Mouse (Mus musculus) ovary, postnatal 14 days (tissue): ENCODE data around the gene Bach1.

Experiments used
- DNase-seq: peaks from one replicate; pipeline ENCODE4 v3.0.0; 2022; ENCODE audit warnings: low spot score

Gene Bach1

DNA sequence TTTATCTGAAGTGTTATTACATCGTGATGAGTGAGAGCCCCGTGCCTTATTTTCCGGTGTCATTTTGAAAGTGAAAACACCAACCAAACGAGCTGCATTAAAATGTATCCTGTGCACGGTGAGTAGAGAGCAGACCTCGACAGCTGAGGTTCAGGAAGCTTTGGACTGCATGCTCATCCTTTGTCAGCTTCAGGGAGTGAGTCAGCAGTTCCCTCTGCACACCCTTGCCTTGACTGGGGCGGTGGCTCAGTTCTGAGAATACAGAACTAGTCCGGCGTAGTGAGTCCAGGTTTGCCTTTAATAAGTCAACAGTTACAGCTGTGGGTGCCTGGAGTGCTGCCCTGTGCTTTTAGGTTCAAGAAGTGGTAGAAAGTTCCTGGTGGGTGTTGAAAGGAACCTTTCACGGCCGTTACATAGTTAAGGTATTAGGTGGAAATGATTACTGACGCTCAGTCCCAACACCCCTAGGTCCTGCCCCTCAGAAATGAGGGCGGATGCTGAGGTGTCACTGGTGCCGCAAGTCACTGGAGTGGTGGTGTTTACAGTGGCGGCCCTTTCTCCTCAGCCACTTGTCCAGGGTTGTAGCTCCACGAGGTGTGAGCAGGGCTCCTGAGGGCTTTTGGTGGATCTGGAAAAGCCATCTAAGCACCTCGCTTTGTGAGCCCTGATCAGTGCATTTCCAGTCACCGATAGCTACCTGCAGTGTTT is 14.4 kb downstream of the Bach1 start:
- no peak for DNase-seq

DNA sequence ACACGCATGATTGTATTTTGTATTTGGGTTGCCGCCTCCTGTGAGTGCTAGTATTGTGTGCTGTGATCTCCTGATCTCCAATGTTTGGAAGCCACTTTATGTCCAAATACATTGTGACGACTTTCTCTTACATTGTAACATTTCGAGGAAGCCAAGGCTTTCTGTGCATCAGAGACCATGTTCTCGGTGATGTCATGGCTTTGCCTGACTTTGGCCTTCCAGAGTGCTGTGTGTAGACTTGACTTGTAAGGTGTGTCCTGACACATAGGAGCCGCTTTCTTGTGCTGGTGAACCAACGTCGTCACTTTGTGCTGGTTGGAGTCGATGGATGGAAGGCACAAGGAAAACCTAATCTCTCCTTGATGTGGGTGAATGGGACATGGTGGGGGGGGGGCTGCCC is 15.8 kb downstream of the Bach1 start:
- no peak for DNase-seq

DNA sequence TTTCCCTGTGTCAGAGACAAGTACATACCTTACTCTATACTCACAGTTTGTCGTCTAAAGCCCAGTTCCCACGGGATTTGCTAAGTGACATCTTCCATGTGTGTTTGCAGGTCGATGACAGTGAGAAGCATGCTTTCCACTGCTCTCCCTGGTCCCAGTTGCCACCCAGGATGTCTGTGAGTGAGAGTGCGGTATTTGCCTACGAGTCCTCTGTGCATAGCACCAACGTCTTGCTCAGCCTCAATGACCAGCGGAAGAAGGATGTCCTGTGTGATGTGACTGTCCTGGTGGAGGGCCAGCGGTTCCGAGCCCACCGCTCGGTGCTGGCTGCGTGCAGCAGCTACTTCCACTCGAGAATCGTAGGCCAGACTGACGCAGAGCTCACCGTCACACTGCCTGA is 16.5 kb downstream of the Bach1 start:
- no peak for DNase-seq

DNA sequence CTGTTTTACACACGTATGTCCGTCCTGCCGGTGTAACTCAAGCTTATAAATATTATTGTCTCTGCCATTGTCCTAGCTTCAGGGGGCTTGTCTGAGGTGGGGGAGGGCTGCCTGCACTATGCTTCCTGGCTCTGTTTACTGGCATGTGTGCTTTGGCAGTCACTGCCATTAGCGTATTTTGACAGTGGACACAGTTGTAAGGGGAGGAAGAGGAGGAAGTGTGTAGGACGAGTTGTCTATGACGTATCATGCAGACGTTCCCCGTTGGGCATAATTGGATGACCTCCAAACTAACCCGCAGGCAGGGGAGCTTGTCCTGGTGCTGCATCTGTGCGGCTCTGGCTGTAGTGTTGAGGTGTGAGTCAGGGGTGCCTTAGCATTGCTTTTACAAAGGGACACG is 17.5 kb downstream of the Bach1 start:
- no peak for DNase-seq

DNA sequence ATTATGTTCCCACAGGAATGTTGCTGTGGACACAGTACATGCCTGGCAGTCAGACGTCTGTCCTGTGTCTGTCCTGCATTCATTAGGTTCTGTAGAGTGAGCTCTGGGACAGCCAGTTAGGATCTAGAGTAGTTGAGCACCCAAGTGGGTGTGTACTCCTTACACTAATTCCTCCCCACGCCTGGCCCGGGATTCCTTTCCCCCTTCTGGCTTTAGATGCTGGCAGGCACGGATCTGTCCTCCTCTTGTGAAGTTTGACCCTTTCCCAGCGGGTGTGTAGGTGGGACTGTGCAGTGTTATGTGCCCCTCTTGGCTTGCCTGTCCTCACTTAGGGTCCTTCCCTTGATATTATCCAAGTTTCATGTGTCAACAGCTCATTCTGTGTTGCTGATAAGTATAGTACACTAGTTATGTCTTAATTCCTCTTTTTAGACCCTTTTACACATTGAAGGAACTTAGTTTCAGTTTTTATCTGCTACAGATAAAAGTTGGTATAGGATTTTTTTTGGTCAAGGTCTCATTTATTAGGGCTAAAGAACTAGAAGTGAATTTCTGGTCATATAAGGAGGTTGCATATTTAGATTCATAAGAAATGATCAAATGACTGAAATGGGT is 18.4 kb downstream of the Bach1 start:
- no peak for DNase-seq

DNA sequence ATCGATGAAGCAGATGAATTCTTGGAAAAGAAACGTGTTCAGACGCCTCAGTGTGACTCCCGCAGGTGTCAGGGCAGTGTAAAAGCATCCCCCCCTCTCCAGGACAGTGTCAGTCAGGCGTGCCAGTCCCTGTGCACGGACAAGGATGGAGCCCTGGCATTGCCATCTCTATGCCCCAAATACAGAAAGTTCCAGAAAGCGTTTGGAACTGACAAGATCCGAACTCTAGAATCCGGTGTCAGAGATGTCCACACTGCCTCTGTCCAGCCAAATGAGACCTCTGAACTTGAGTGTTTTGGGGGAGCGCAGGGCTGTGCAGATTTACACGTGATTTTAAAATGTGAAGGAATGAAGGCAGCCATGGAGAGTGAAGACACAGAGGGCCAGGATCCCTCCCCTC is 20.3 kb downstream of the Bach1 start:
- DNase-seq = no peak

DNA sequence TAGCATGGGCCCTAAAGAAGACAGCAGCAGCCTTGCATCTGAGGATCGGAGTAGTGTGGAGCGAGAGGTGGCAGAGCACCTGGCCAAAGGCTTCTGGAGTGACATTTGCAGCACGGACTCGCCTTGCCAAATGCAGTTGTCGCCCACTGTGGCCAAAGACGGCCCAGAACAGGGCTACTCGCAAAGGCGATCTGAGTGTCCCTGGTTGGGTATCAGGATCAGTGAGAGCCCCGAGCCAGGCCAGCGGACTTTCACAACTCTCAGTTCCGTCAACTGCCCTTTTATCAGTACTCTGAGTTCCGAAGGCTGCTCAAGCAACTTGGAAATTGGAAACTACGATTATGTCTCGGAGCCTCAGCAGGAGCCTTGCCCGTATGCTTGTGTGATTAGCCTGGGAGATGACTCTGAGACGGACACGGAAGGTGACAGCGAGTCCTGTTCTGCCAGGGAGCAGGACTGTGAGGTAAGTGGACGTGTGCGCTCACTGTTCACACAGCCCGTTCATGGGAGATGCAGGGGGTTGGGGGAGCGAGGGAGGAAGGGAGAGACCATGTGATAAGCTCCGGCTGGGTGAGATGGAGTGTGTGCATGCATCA is 21.0 kb downstream of the Bach1 start:
- DNase-seq = no peak

DNA sequence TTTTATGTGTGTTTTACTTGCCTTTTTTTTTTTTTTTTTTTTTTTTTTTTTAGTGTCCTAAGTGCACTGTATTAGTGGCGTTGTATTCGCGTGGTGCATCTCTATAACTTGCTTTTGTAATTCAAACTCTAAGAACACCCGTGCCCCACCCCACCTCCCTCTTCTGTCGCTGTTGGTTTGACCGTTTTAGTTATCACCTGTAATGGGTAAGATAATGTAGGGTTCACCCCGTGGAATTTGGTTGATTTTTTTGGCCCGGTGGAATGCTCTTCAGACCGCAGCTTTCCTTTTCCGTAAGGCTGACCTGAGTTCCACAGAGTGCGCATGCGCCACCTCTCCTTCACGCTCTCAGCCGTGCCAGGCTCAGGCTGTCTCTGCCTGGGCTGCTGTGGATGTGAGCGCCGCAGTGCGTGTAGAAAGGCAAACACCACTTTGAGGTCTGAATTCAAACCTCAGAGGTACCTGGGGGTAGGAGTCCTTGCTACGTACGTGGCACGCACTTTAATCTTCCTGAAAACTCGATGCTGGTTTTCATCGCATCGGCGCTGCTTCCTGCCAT is 22.2 kb downstream of the Bach1 start:
- DNase-seq = no peak

DNA sequence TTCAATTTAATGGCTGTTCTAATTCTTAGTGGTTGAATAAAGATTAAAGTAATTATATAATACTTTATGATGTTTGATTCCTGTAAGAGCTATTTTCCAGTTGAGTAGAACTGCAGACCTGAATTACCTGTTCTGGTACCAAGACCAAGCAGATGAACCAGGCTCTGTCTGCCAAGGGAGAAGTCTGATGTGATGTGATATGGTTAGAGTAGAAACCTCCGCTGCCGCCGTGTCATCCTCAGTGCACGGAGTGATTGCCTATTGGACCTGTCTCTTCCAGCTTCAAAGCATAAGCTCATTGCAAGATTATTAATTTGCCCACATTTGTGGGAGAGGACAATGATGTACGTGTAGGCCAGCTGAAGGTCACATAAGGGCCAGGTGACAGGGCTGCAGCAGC is 24.1 kb downstream of the Bach1 start:
- DNase-seq = no peak

DNA sequence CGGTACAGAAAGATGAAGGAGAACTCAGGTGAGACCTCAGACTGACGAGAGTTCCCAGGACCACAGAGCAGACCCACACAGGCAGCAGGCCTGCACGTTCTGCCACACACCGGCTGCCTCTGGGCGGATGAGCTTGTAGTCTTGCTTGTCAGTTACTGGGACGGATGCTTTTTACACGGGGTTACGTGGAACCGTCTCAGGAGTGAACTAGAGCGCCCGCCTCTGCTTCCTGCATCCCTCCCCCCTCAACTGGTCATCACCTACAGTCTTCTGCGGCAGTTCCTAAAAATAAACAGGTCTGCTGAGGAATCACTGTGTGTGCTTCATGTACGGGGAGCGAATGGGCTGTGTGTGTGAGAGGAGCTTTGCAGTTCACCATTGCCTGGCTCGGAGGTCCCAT is 24.7 kb downstream of the Bach1 start:
- no peak for DNase-seq

DNA sequence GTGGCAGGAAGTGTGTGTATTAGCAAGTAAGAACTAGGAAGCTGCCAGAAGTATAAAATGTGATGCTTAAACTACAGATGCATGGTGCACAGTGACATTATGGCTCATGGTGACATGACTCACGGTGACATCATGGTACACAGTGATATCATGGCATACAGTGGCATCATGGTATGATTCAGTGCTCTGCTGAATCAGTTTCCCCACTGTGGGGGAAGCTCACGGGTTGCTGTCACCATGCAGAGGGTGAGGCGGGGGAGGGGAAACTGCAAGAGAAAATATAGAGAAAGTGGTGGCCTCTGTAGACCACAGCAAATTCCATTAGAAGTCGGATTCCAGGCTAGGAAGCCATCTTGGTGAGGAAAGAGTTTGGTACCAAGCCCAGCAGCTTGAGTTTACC is 26.1 kb downstream of the Bach1 start:
- DNase-seq = no peak

DNA sequence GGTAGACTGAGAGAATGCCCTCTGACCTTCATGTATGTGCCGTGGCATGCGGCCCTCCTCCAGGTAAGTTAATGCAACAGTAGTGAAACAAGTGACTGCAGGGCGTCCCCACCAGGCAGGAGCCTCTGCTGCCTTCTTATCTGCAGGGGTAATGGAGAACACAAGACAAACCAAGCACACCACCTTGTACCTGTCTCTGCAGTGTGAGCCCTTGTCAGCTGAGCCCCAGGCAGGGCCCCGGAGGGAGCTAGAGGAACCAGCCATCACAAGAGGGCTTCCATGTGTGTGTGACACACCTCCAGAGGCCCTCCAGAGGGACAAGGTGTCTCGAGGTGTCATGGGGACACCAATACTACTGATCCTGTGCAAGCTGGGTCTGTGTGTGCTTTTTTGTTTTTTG is 26.5 kb downstream of the Bach1 start:
- no peak for DNase-seq

DNA sequence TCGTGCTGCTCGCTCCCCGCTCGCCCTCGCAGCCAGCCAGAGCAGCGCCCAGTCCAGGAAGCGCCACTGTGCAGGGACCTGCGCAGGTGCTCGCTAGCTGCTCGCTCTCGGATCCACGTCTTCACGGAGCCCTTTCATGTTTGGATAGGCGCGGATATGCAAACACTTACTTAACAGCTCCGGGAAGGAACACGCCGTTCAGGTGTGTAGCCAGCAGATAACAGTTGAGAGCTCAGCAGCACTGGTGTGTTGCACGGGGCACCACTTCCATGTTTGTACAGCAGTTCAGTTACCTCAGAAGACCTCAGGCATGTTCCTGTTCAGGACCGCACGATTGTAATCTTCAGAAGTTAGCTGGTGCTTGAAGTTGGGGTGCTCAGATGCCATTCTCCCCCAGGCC is 27.2 kb downstream of the Bach1 start:
- no peak for DNase-seq

DNA sequence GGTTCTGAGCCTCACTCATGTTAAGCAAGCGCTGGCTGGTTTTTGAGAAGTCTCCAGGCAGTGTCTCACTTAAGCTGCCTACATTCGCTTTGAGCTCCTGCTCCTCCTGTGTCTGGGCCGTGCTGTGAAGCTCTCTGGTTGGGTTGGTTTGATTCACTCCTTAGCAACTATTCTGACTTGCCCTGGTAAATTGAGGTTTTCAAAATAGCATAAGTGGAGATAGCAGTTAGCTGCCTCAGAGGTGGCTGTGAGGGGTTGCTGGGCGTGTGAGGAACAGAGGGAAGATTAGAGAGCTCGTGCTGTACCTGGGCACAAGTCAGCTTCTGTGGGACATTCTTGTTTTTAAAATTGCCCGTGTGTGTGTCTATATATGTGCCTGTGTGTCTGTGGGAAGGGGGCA is 27.6 kb downstream of the Bach1 start:
- no peak for DNase-seq

DNA sequence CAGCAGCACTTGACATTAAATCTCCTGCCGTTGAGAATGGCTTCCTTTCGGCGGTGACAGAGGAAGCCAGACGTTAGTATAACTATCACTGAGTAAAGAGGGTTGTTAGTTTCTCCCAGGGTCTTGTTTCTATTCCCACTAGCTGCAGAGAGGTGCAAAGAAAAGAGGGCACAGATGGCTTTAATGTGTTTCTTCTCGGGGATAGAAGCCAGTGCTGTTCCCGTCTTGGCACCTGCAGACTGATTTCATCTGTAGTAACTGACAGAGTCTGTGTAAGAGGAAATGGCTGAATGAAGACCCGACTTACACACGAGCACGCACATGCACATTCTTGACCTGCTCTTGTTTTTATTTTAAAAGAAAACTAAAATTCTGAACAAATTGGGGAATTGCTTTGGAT is 28.5 kb downstream of the Bach1 start:
- no peak for DNase-seq

DNA sequence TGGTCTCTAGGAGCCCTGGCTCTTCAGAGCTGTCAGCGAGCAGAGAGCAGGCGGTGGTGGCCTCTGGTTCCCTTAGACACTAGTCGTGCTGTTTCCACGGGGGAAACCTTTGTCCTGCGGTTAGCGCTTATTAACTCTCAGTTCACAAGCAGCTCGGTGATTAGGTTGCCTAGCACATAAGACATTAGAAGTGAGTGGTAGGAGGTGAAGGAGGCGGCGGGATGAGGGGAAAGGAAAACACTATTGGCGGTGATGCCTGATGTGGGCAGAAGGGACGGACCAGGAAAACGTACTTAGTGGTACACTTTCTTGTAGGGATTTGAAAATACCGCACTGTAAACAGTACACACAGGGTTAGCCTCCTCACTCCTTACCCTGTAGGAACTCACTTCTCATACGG is 29.2 kb downstream of the Bach1 start:
- no peak for DNase-seq

DNA sequence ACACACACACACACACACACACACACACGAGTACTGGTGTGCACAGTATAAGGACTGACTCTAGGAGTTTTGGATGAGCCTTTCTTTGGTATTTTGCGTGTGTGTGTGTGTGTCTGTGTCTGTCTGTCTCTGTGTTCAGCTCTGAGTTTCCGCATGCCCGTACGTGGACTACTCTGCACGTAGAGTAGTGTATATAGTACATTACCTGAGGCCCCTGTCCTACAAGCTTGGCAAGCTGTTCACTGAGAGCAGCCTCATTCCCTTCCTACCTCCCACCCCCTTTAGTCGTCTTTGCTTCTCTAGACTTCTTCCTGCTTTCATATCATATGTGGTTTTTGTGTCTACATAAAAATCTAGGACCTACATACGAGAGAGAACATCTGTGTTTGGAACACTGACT is 30.0 kb downstream of the Bach1 start:
- no peak for DNase-seq

DNA sequence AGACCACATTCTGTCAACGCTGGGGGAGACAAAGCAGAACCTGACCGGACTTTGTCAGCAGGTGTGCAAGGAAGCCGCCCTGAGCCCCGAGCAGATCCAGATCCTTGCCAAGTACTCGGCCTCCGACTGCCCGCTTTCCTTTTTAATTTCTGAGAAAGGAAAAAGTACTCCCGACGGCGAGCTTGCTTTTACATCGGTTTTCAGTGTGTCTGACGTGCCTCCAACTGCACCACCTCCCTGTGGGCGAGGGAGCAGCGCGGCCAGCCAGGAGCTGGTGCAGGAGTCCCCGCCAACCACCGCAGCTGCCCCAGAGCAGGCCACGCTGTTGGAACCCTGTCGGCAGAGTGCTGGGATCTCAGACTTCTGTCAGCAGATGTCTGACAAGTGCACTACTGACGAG is 30.7 kb downstream of the Bach1 start:
- DNase-seq = no peak

DNA sequence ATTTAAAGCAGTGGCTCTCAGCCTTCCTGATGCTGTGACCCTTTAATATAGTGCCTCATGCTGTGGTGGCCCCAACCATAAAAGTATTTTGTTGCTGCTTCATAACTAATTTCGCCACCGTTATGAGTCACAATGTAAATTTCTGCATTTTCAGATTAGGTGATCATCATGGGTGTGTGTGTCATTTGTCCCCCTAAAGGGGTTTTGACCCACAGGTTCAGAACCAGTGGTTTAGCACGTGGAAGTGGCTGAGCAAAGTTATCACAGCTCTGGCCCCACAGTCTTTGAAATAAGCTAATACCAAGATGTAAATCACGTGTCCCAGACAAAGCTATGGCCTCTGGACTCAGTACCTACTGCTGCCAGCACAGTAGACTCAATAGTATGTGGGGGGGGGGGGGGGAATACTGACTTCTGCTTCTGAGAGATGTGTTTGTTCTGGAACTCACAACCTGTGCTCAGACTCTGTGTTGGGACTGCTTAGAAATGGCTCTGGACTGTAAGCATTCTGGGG is 36.2 kb downstream of the Bach1 start:
- DNase-seq = no peak

DNA sequence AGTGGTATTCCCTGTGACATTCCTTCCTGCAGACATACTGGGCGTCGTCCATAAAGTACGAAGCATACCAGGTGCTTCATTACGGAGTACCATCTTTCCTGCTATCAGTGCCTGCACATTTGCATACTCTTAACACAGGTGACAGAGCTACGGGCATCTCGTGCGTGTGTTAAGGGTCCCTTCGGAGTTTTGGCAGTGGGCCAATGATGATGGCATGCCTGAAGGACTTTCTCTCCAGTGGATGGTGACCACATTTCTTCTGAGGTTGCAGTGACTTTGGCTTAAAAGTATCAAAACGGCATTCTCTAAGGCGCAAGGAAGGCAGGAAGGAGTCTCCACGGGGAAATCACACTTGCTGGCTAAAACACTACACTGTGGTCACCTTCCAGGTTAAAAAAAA is 37.4 kb downstream of the Bach1 start:
- no peak for DNase-seq

DNA sequence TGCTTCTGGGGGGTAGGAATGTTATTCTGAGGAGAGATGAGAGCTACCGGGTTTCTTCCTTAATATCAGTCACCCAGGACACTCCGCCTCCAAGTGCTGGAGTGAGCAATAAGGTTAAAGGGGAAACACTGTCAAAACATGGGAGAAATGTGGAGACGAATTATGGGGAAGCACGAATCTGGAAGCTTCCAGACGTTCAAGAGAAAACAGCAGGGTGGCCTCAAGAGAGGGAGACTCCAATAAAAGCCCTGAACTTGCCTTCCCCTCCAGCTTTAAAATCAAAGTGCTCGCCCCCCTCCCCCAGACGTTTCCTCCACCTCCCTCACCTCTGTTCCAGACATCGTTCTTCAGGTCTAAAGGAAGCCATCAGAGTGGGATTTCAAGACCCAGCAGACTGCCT is 38.6 kb downstream of the Bach1 start:
- no peak for DNase-seq

DNA sequence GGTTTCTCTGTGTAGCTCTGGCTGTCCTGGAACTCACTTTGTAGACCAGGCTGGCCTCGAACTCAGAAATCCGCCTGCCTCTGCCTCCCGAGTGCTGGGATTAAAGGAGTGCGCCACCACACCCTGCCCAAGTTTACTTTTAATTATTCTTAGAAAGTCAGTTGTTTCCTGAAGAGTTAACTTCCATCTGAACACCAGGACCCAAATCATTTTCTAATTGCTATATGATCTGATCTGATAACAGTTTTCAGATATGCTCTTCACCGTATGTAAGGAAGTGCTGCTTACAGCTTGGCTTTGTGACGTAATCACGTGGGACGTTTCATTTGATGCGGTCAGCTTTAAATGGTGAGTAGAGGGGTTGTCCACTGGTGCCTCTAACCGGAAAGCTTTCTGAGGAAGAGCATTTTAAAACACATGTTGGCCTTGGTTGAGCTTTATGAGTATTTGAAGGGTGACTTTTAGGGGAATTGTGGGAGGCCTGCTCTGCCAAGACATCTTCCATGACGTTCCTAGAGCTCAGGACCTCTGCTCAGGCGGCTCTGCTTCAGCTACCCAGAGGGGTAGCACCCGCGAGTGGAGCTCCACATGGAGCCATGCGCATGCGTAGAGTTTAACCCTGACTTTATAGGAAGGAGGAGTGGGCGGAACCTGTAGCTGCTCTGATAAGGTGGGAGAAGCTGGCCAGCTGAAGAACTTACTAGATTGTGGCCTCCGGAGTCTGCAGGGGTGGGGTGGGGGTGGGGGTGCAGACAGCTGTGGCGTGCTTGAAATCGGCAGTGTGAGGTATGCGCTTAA is 39.3 kb downstream of the Bach1 start:
- DNase-seq = no peak
